Mouse (Mus musculus) forebrain, embryonic 13.5 days (tissue): Measurements from ENCODE around the gene Syne1. TPM values are rescaled to one million over a fixed set of nuclear protein-coding genes. Genes with fewer than 3 reads are reported as not detected.

Experiments used
- ATAC-seq: fragments of 200-750 bp; cut with Nextera tagmentation; 2 replicates; pipeline ENCODE4 v1.8.0; 2017
- H3K27ac ChIP-seq: fragments of 300-500 bp; sonication (generic); 2 replicates; pipeline ENCODE4 v1.5.1; 2015; ENCODE audit warnings: inconsistent platforms, mild to moderate bottlenecking, moderate library complexity
- H3K27me3 ChIP-seq: fragments of 300-500 bp; sonication (generic); 2 replicates; pipeline ENCODE4 v1.6.1; 2015; ENCODE audit warnings: mild to moderate bottlenecking, inconsistent platforms
- H3K36me3 ChIP-seq: fragments of 300-500 bp; sonication (generic); 2 replicates; pipeline ENCODE4 v1.6.1; 2015; ENCODE audit warnings: mild to moderate bottlenecking, inconsistent platforms; ENCODE audit not compliant: poor library complexity, severe bottlenecking
- H3K4me1 ChIP-seq: fragments of 300-500 bp; sonication (generic); 2 replicates; pipeline ENCODE4 v1.6.1; 2015; ENCODE audit warnings: inconsistent platforms
- H3K4me2 ChIP-seq: fragments of 300-500 bp; sonication (generic); 2 replicates; pipeline ENCODE4 v1.6.1; 2015; ENCODE audit warnings: inconsistent platforms, mild to moderate bottlenecking, moderate library complexity
- H3K4me3 ChIP-seq: fragments of 300-500 bp; sonication (generic); 2 replicates; pipeline ENCODE4 v1.5.1; 2015; ENCODE audit warnings: mild to moderate bottlenecking, inconsistent platforms
- H3K9ac ChIP-seq: fragments of 300-500 bp; sonication (generic); 2 replicates; pipeline ENCODE4 v1.6.1; 2015; ENCODE audit warnings: mild to moderate bottlenecking, inconsistent platforms
- H3K9me3 ChIP-seq: fragments of 300-500 bp; sonication (generic); replicated peaks from 2 replicates; pipeline ENCODE4 v1.6.1; 2016; ENCODE audit warnings: inconsistent platforms
- WGBS: fragments of 180-500 bp; shearing (Covaris S2); methylation state at CpG from one replicate; pipeline ENCODE4 v1.1.7; 2015; 5-methylcytosine and 5-hydroxymethylcytosine counted together
- polyA plus RNA-seq: library from polyadenylated mRNA; unstranded; fragments of >200 nt; fragmentation: Nextera tagmentation; extraction: Ambion mirVana; gene quantifications from 2 replicates; pipeline ENCODE4 v1.2.1, GENCODE M21; 2015

Syne1 gene
- polyA plus RNA-seq, 1 experiment from 2014 or later: 2.4 TPM

GRCm38 (mm10) chr10:5153047-5153446 is 398.2 kb downstream of the Syne1 start:
- WGBS: 92% methylated on average over 6 of the region's 6 CpGs

GRCm38 (mm10) chr10:5141471-5141870 is 409.8 kb downstream of the Syne1 start:
- Histone ChIP-seq H3K4me3 (no peak overlapping the region), H3K27me3 (no peaks in the 10 kb centered on the region), H3K36me3 (no peaks in the 10 kb centered on the region), H3K4me2 (no peak overlapping the region), H3K4me1 (no peaks in the 10 kb centered on the region), H3K9me3 (no peaks in the 10 kb centered on the region), H3K27ac (no peak overlapping the region), H3K9ac (no peak overlapping the region)
- no peak for ATAC-seq
- WGBS: 91% methylated on average over 5 of the region's 5 CpGs

More at GRCm38 (mm10) chr10:5153047-5153446, 398.2 kb downstream of the Syne1 start:
- no peaks in the 10 kb centered on the region for H3K27me3 ChIP-seq
- H3K27ac ChIP-seq: no peak overlapping the region
- H3K4me1 ChIP-seq: no peaks in the 10 kb centered on the region
- ATAC-seq: no peak
- no peak overlapping the region for H3K4me2 ChIP-seq
- no peak overlapping the region for H3K9ac ChIP-seq
- no peak overlapping the region for H3K4me3 ChIP-seq
- H3K9me3 ChIP-seq: no peaks in the 10 kb centered on the region
- H3K36me3 ChIP-seq: no peaks in the 10 kb centered on the region

- H3K4me3 ChIP-seq: no peak overlapping the region
- H3K4me1 ChIP-seq: no peaks in the 10 kb centered on the region
- no peaks in the 10 kb centered on the region for H3K9me3 ChIP-seq
- H3K27me3 ChIP-seq: no peaks in the 10 kb centered on the region
- WGBS: 84% methylated on average over 4 of the region's 4 CpGs
- ATAC-seq: no peak
- H3K27ac ChIP-seq: no peak overlapping the region
- no peak overlapping the region for H3K4me2 ChIP-seq
- H3K36me3 ChIP-seq: no peaks in the 10 kb centered on the region
- H3K9ac ChIP-seq: no peak overlapping the region
Observed at GRCm38 (mm10) chr10:5139932-5140264, 411.4 kb downstream of the Syne1 start.

- H3K36me3 ChIP-seq: no peaks in the 10 kb centered on the region
Observed at GRCm38 (mm10) chr10:5139246-5139931, 411.9 kb downstream of the Syne1 start.

GRCm38 (mm10) chr10:5132050-5132449 is 419.2 kb downstream of the Syne1 start:
- Histone ChIP-seq H3K9me3 (no peaks in the 10 kb centered on the region), H3K4me3 (no peak overlapping the region), H3K36me3 (no peaks in the 10 kb centered on the region), H3K27ac (no peak overlapping the region), H3K27me3 (no peaks in the 10 kb centered on the region), H3K4me1 (no peaks in the 10 kb centered on the region), H3K4me2 (no peak overlapping the region), H3K9ac (no peak overlapping the region)
- no peak for ATAC-seq
- 92% methylated on average over 3 of the region's 3 CpGs for WGBS

More at GRCm38 (mm10) chr10:5139246-5139931, 411.9 kb downstream of the Syne1 start:
- Histone ChIP-seq H3K4me2 (no peak overlapping the region), H3K9me3 (no peaks in the 10 kb centered on the region), H3K27me3 (no peaks in the 10 kb centered on the region), H3K4me3 (no peak overlapping the region), H3K27ac (no peak overlapping the region), H3K4me1 (no peaks in the 10 kb centered on the region), H3K9ac (no peak overlapping the region)
- no peak for ATAC-seq
- 90% methylated on average over 3 of the region's 3 CpGs for whole genome bisulfite sequencing

GRCm38 (mm10) chr10:5130495-5130894 is 420.8 kb downstream of the Syne1 start:
- Histone ChIP-seq H3K4me1 (no peaks in the 10 kb centered on the region), H3K4me3 (no peak overlapping the region), H3K9me3 (no peaks in the 10 kb centered on the region), H3K9ac (no peak overlapping the region), H3K4me2 (no peak overlapping the region), H3K27ac (no peak overlapping the region), H3K36me3 (no peaks in the 10 kb centered on the region), H3K27me3 (no peaks in the 10 kb centered on the region)
- WGBS: 96% methylated on average over 1 of the region's 1 CpGs
- no peak for ATAC-seq

- H3K4me3 ChIP-seq: no peak overlapping the region
- ATAC-seq: no peak
- H3K9ac ChIP-seq: no peak overlapping the region
- H3K27ac ChIP-seq: no peak overlapping the region
- 94% methylated on average over 7 of the region's 7 CpGs for WGBS
- no peaks in the 10 kb centered on the region for H3K36me3 ChIP-seq
- H3K4me2 ChIP-seq: no peak overlapping the region
- no peaks in the 10 kb centered on the region for H3K4me1 ChIP-seq
- no peaks in the 10 kb centered on the region for H3K9me3 ChIP-seq
- H3K27me3 ChIP-seq: no peaks in the 10 kb centered on the region
Observed at GRCm38 (mm10) chr10:5124757-5125156, 426.5 kb downstream of the Syne1 start.

DNA sequence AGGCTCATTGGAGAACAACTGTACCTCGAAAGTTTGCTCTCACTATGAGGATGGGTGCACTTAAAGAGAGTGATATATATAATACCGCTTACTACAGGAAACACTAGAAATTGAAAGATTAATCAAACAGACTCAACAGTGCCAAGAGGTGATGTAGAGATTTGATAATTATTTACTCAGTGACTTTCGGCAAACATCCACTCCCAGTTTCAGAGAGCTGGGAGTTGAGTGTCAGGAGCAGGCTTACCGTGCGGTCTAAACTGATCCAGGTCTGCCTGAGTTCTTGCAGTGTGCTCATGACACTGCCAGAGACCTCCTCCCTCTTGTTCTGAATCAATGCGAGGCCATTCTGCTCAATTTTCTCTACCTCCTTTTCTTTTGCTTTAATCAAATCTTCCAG is 434.6 kb downstream of the Syne1 start:
- no peak for ATAC-seq
- no peaks in the 10 kb centered on the region for H3K27me3 ChIP-seq
- H3K36me3 ChIP-seq: no peaks in the 10 kb centered on the region
- no peaks in the 10 kb centered on the region for H3K9me3 ChIP-seq
- 94% methylated on average over 6 of the region's 6 CpGs for WGBS
- H3K27ac ChIP-seq: no peak overlapping the region
- no peaks in the 10 kb centered on the region for H3K4me1 ChIP-seq
- no peak overlapping the region for H3K9ac ChIP-seq
- no peak overlapping the region for H3K4me3 ChIP-seq
- no peak overlapping the region for H3K4me2 ChIP-seq

- no peak overlapping the region for H3K4me3 ChIP-seq
- WGBS: 93% methylated on average over 5 of the region's 5 CpGs
- H3K4me2 ChIP-seq: no peak overlapping the region
- no peaks in the 10 kb centered on the region for H3K27me3 ChIP-seq
- H3K9ac ChIP-seq: no peak overlapping the region
- no peak for ATAC-seq
- no peaks in the 10 kb centered on the region for H3K9me3 ChIP-seq
- no peaks in the 10 kb centered on the region for H3K36me3 ChIP-seq
- no peak overlapping the region for H3K27ac ChIP-seq
- H3K4me1 ChIP-seq: no peaks in the 10 kb centered on the region
Observed at GRCm38 (mm10) chr10:5116155-5116554, 435.1 kb downstream of the Syne1 start.

- H3K4me1 ChIP-seq: no peaks in the 10 kb centered on the region
- H3K27ac ChIP-seq: no peak overlapping the region
- ATAC-seq: no peak
- no peak overlapping the region for H3K4me2 ChIP-seq
- WGBS: 86% methylated on average over 5 of the region's 5 CpGs
- H3K9me3 ChIP-seq: no peaks in the 10 kb centered on the region
- H3K4me3 ChIP-seq: no peak overlapping the region
- H3K36me3 ChIP-seq: no peaks in the 10 kb centered on the region
- H3K9ac ChIP-seq: no peak overlapping the region
- H3K27me3 ChIP-seq: no peaks in the 10 kb centered on the region
Observed at GRCm38 (mm10) chr10:5110773-5111172, 440.5 kb downstream of the Syne1 start.

- Histone ChIP-seq H3K4me1 (0 out of 2 replicates have a peak, but pooled peaks cover 3% of the 10 kb centered on the region), H3K27ac (no peak overlapping the region), H3K9ac (no peak overlapping the region), H3K9me3 (no peaks in the 10 kb centered on the region), H3K4me2 (no peak overlapping the region), H3K27me3 (no peaks in the 10 kb centered on the region), H3K4me3 (no peak overlapping the region), H3K36me3 (no peaks in the 10 kb centered on the region)
- ATAC-seq: no peak
- 65% methylated on average over 2 of the region's 2 CpGs for WGBS
Observed at GRCm38 (mm10) chr10:5097754-5098137, 453.5 kb downstream of the Syne1 start.

DNA sequence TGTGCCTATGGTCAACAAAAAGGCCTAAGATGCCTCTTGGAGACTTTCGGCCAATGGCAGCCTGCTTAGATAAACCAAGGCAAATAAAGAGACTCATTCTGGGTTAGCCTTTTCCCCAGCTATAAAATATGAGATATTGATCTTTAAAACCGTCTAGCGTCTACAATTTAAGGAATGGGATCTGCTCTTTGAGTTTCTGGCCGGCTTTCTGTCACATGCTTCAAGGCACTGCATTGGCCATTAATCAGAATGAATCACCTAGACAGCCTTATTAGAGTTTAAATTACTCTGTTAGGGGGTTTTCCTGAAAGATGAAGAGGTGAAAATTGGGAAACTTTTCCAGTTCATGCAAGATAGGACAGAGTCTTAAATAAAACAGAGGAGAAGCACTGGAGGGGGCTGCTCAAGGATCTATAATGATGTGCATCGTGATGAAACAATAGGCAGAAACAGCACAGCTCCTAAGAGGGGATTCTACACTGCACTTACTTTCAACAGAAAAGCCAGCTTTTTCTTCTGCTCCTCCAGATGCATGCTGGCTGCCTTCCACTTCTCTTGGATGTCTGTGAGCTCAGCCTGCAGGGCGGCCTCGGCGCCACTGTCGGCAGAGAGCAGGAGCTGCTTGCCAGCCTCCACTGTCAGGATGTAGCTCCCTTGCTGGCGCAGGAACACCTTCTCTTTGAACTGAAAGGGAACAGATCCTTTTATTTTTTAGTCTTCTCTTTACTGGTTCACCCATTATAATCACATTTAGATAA is 454.1 kb downstream of the Syne1 start:
- no peaks in the 10 kb centered on the region for H3K9me3 ChIP-seq
- no peak overlapping the region for H3K4me2 ChIP-seq
- H3K27me3 ChIP-seq: no peaks in the 10 kb centered on the region
- no peaks in the 10 kb centered on the region for H3K36me3 ChIP-seq
- no peak overlapping the region for H3K27ac ChIP-seq
- no peak overlapping the region for H3K9ac ChIP-seq
- 0 out of 2 replicates have a peak, but pooled peaks cover 3% of the 10 kb centered on the region for H3K4me1 ChIP-seq
- no peak for ATAC-seq
- 80% methylated on average over 10 of the region's 10 CpGs for WGBS
- H3K4me3 ChIP-seq: no peak overlapping the region
